Mouse (Mus musculus): ENCODE data around the gene Il20. TPM values are rescaled to one million over a fixed set of nuclear protein-coding genes. Genes with fewer than 3 reads are reported as not detected.

The Il20 gene
- not detected for total RNA-seq (2021)
- long read RNA-seq, experiment 1, result 0 reads
- long read RNA-seq, experiment 2, result 0 reads

- no peak for DNase-seq (ENCODE audit: low spot score)
Observed at GRCm38 (mm10) chr1:130911401-130912010, at the start of gene Il20. TSS of gene Il20 (minus strand) at chr1:130911451.

- DNase-seq (ENCODE audit: low spot score), result no peak
Observed at GRCm38 (mm10) chr1:130946920-130947319, 35.7 kb upstream of the Il20 start.

GRCm38 (mm10) chr1:130941801-130942200 lies 30.6 kb upstream of the Il20 start:
- peak; percentile 32 for DNase-seq (ENCODE audit: low spot score)

- DNase-seq (ENCODE audit: low spot score), result no peak
Observed at GRCm38 (mm10) chr1:130940065-130940687, 28.9 kb upstream of the Il20 start, which contains the start of gene Il19. TSS of gene Il19 (minus strand) at chr1:130940115.

- DNase-seq (ENCODE audit: low spot score), result no peak
Observed at GRCm38 (mm10) chr1:130938192-130938591, 26.9 kb upstream of the Il20 start.

- DNase-seq (ENCODE audit: low spot score), result no peak
Observed at GRCm38 (mm10) chr1:130937170-130937569, 25.9 kb upstream of the Il20 start.

- DNase-seq (ENCODE audit: low spot score), result no peak
Observed at GRCm38 (mm10) chr1:130936351-130936750, 25.1 kb upstream of the Il20 start.

- DNase-seq (ENCODE audit: low spot score), result no peak
Observed at GRCm38 (mm10) chr1:130926484-130926883, 15.2 kb upstream of the Il20 start.

GRCm38 (mm10) chr1:130918323-130918980 lies 7.2 kb upstream of the Il20 start:
- no peak for DNase-seq (ENCODE audit: low spot score)

- DNase-seq (ENCODE audit: low spot score), result no peak
Observed at GRCm38 (mm10) chr1:130902505-130902904, 8.7 kb downstream of the Il20 start.

- no peak for DNase-seq (ENCODE audit: low spot score)
Observed at GRCm38 (mm10) chr1:130894468-130894867, 16.8 kb downstream of the Il20 start.

- no peak for DNase-seq (ENCODE audit: low spot score)
Observed at GRCm38 (mm10) chr1:130893329-130894040, 17.8 kb downstream of the Il20 start.

GRCm38 (mm10) chr1:130892446-130892845 lies 18.8 kb downstream of the Il20 start:
- DNase-seq (ENCODE audit: low spot score), result no peak

GRCm38 (mm10) chr1:130887354-130887753 lies 23.9 kb downstream of the Il20 start, which contains the start of gene Il24:
TSS of gene Il24 (minus strand) at chr1:130887454.
- DNase-seq (ENCODE audit: low spot score), result no peak

GRCm38 (mm10) chr1:130883146-130883545 lies 28.1 kb downstream of the Il20 start:
- DNase-seq (ENCODE audit: low spot score), result no peak

- no peak for DNase-seq (ENCODE audit: low spot score)
Observed at GRCm38 (mm10) chr1:130879927-130880326, 31.3 kb downstream of the Il20 start.

GRCm38 (mm10) chr1:130877889-130878614 lies 33.2 kb downstream of the Il20 start:
- DNase-seq (ENCODE audit: low spot score), result no peak

GRCm38 (mm10) chr1:130876931-130877509 lies 34.2 kb downstream of the Il20 start:
- DNase-seq (ENCODE audit: low spot score), result peak; percentile 53

GRCm38 (mm10) chr1:130875910-130876309 lies 35.3 kb downstream of the Il20 start:
- no peak for DNase-seq (ENCODE audit: low spot score)

- peak; percentile 39 for DNase-seq (ENCODE audit: low spot score)
Observed at GRCm38 (mm10) chr1:130875139-130875538, 36.1 kb downstream of the Il20 start.

- DNase-seq (ENCODE audit: low spot score), result no peak
Observed at GRCm38 (mm10) chr1:130872912-130873311, 38.3 kb downstream of the Il20 start.

Measured in gastrocnemius, adult 18-20 months (tissue).